Mouse (Mus musculus) myocyte (in vitro differentiated cells): ENCODE results near the gene Wtip. TPM values are rescaled to one million over a fixed set of nuclear protein-coding genes. Genes with fewer than 3 reads are reported as not detected.

Source experiments
- H3K27me3 ChIP-seq: one replicate; pipeline ENCODE4 v1.6.1; 2011; ENCODE audit not compliant: control insufficient read depth, insufficient read depth, insufficient read length
- H3K36me3 ChIP-seq: one replicate; pipeline ENCODE4 v1.6.1; 2011; ENCODE audit not compliant: control insufficient read depth, insufficient read depth
- H3K4me2 ChIP-seq: one replicate; pipeline ENCODE4 v1.6.1; 2011; ENCODE audit warnings: low read depth, control low read depth
- H3K4me3 ChIP-seq: one replicate; pipeline ENCODE4 v1.5.1; 2011; ENCODE audit warnings: mild to moderate bottlenecking, control low read depth, moderate library complexity
- H3K79me2 ChIP-seq: one replicate; pipeline ENCODE4 v1.6.1; 2011; ENCODE audit not compliant: control insufficient read depth, insufficient read depth
- H3ac ChIP-seq: one replicate; pipeline ENCODE4 v1.6.1; 2011; ENCODE audit not compliant: control insufficient read depth, insufficient read length
- CEBPB ChIP-seq: IDR thresholded peaks from 2 replicates; pipeline ENCODE4 v1.6.1; 2011; ENCODE audit warnings: mild to moderate bottlenecking, moderate library complexity; ENCODE audit not compliant: poor library complexity, insufficient read depth, severe bottlenecking
- E2F4 ChIP-seq: IDR thresholded peaks from one replicate; pipeline ENCODE4 v1.6.1; 2011; ENCODE audit warnings: mild to moderate bottlenecking, control low read depth, moderate library complexity; ENCODE audit not compliant: insufficient read depth
- MAX ChIP-seq: IDR thresholded peaks from one replicate; pipeline ENCODE4 v1.6.1; 2011; ENCODE audit warnings: low read depth, mild to moderate bottlenecking, control low read depth
- MYOD1 ChIP-seq, 3 experiments: IDR thresholded peaks; one replicate each; pipeline ENCODE4 v1.6.1; 2011; ENCODE audit warnings: control low read depth in 2 of 3, low read depth in 2 of 3, mild to moderate bottlenecking in 2 of 3, moderate library complexity in 1 of 3; ENCODE audit not compliant: insufficient read length in 2 of 3, control insufficient read depth in 1 of 3
- MYOG ChIP-seq, 3 experiments: IDR thresholded peaks; one replicate each; pipeline ENCODE4 v1.6.1; 2011; ENCODE audit warnings: control low read depth in 2 of 3, low read depth in 2 of 3, mild to moderate bottlenecking in 2 of 3; ENCODE audit not compliant: insufficient read length in 2 of 3, control insufficient read depth in 1 of 3, insufficient read depth in 1 of 3
- POLR2A ChIP-seq: IDR thresholded peaks from one replicate; pipeline ENCODE4 v1.6.1; 2011; ENCODE audit warnings: low read depth, mild to moderate bottlenecking, control low read depth, moderate library complexity; ENCODE audit not compliant: insufficient read length
- POLR2AphosphoS2 ChIP-seq: IDR thresholded peaks from one replicate; pipeline ENCODE4 v1.6.1; 2011; ENCODE audit warnings: low read depth, control low read depth; ENCODE audit not compliant: insufficient read length
- REST ChIP-seq: IDR thresholded peaks from one replicate; pipeline ENCODE4 v1.6.1; 2011; ENCODE audit warnings: mild to moderate bottlenecking, control low read depth, moderate library complexity; ENCODE audit not compliant: insufficient read depth, insufficient read length
- SRF ChIP-seq: IDR thresholded peaks from one replicate; pipeline ENCODE4 v1.6.1; 2011; ENCODE audit warnings: low read depth; ENCODE audit not compliant: control insufficient read depth, insufficient read length
- TCF12 ChIP-seq: IDR thresholded peaks from one replicate; pipeline ENCODE4 v1.6.1; 2011; ENCODE audit warnings: mild to moderate bottlenecking, control low read depth; ENCODE audit not compliant: poor library complexity, insufficient read depth, severe bottlenecking
- TCF3 ChIP-seq: IDR thresholded peaks from one replicate; pipeline ENCODE4 v1.6.1; 2011; ENCODE audit warnings: low read depth, control low read depth; ENCODE audit not compliant: insufficient read length
- USF1 ChIP-seq: IDR thresholded peaks from one replicate; pipeline ENCODE4 v1.6.1; 2011; ENCODE audit warnings: low read depth, mild to moderate bottlenecking, control low read depth, moderate library complexity
- polyA plus RNA-seq: library from polyadenylated mRNA; unstranded; fragments of >200 nt; fragmentation: generic; extraction: Trizol; gene quantifications from one replicate; pipeline ENCODE4 v1.2.1, GENCODE M21; 2012; ENCODE audit warnings: missing spikeins

The Wtip gene
- polyA plus RNA-seq, 1 experiment, result 22.1 TPM

GRCm38 (mm10) chr7:34132355-34133079 is 551 bp downstream of the Wtip start:
- Histone ChIP-seq H3K4me3 (peak overlapping the region; percentile 24), H3K27me3 (peaks cover 4% of the 10 kb centered on the region), H3K36me3 (no peaks in the 10 kb centered on the region), H3K79me2 (peaks cover 16% of the 10 kb centered on the region), H3ac (peak overlapping the region; percentile 96), H3K4me2 (peak overlapping the region; percentile 82)
- TF ChIP-seq TCF12 (no peak), SRF (no peak), E2F4 (no peak), USF1 (no peak), MYOG (IDR thresholded peaks at IDR 0.05; ENCODE audit: control insufficient read depth in 1 of 3, insufficient read depth in 1 of 3, insufficient read length in 2 of 3, low read depth in 2 of 3) (no peak), CEBPB (no peak), POLR2A (no peak), POLR2AphosphoS2 (no peak), TCF3 (no peak), MYOD1 (IDR thresholded peaks at IDR 0.05; ENCODE audit: control insufficient read depth in 1 of 3, insufficient read length in 2 of 3, low read depth in 2 of 3) (no peak), MAX (no peak), REST (no peak)

- H3K79me2 ChIP-seq, result peaks cover 16% of the 10 kb centered on the region
- no peaks in the 10 kb centered on the region for H3K36me3 ChIP-seq
- peaks cover 4% of the 10 kb centered on the region for H3K27me3 ChIP-seq
- TF ChIP-seq MYOD1 (IDR thresholded peaks at IDR 0.05; ENCODE audit: control insufficient read depth in 1 of 3, insufficient read length in 2 of 3, low read depth in 2 of 3), result no peak
- TF ChIP-seq POLR2AphosphoS2, result no peak
- TF ChIP-seq MAX, result no peak
- no peak for TF ChIP-seq CEBPB
- no peak for TF ChIP-seq MYOG (IDR thresholded peaks at IDR 0.05; ENCODE audit: control insufficient read depth in 1 of 3, insufficient read depth in 1 of 3, insufficient read length in 2 of 3, low read depth in 2 of 3)
- no peak for TF ChIP-seq USF1
- TF ChIP-seq TCF3, result no peak
- peak overlapping the region; percentile 24 for H3K4me3 ChIP-seq
- peak overlapping the region; percentile 82 for H3K4me2 ChIP-seq
- peak overlapping the region; percentile 96 for H3ac ChIP-seq
Observed at GRCm38 (mm10) chr7:34131959-34132354, 1.1 kb downstream of the Wtip start.

- TF ChIP-seq MYOD1 (IDR thresholded peaks at IDR 0.05; ENCODE audit: control insufficient read depth in 1 of 3, insufficient read length in 2 of 3, low read depth in 2 of 3), result no peak
- TF ChIP-seq POLR2AphosphoS2, result no peak
- no peak for TF ChIP-seq E2F4
- no peak for TF ChIP-seq MAX
- TF ChIP-seq POLR2A, result no peak
- no peak for TF ChIP-seq TCF12
- no peak for TF ChIP-seq CEBPB
- TF ChIP-seq SRF, result no peak
- TF ChIP-seq MYOG (IDR thresholded peaks at IDR 0.05; ENCODE audit: control insufficient read depth in 1 of 3, insufficient read depth in 1 of 3, insufficient read length in 2 of 3, low read depth in 2 of 3), result no peak
- Histone ChIP-seq H3ac (no peak overlapping the region), H3K27me3 (peaks cover 4% of the 10 kb centered on the region), H3K4me2 (peak overlapping the region; percentile 82), H3K4me3 (peak overlapping the region; percentile 24), H3K79me2 (peaks cover 16% of the 10 kb centered on the region), H3K36me3 (no peaks in the 10 kb centered on the region)
Observed at GRCm38 (mm10) chr7:34131118-34131517, 1.9 kb downstream of the Wtip start.

GRCm38 (mm10) chr7:34126291-34126690 is 6.8 kb downstream of the Wtip start:
- TF ChIP-seq MYOD1 (IDR thresholded peaks at IDR 0.05; ENCODE audit: control insufficient read depth in 1 of 3, insufficient read length in 2 of 3, low read depth in 2 of 3) (no peak), MAX (no peak), TCF3 (no peak), POLR2AphosphoS2 (no peak), REST (no peak), E2F4 (no peak), CEBPB (no peak), MYOG (IDR thresholded peaks at IDR 0.05; ENCODE audit: control insufficient read depth in 1 of 3, insufficient read depth in 1 of 3, insufficient read length in 2 of 3, low read depth in 2 of 3) (no peak), USF1 (no peak), SRF (no peak), POLR2A (no peak), TCF12 (no peak)
- Histone ChIP-seq H3K36me3 (no peaks in the 10 kb centered on the region), H3K79me2 (peaks cover 13% of the 10 kb centered on the region), H3K27me3 (no peaks in the 10 kb centered on the region), H3K4me2 (no peak overlapping the region), H3K4me3 (no peak overlapping the region), H3ac (no peak overlapping the region)

GRCm38 (mm10) chr7:34125346-34125745 is 7.7 kb downstream of the Wtip start:
- no peaks in the 10 kb centered on the region for H3K36me3 ChIP-seq
- peaks cover 9% of the 10 kb centered on the region for H3K79me2 ChIP-seq
- no peak overlapping the region for H3ac ChIP-seq
- TF ChIP-seq USF1, result no peak
- no peak for TF ChIP-seq CEBPB
- no peak for TF ChIP-seq SRF
- TF ChIP-seq TCF12, result no peak
- TF ChIP-seq POLR2A, result no peak
- H3K27me3 ChIP-seq, result no peaks in the 10 kb centered on the region
- no peak overlapping the region for H3K4me3 ChIP-seq
- no peak overlapping the region for H3K4me2 ChIP-seq
